Mouse (Mus musculus): Measurements from ENCODE around the gene Slc1a1.

DNA sequence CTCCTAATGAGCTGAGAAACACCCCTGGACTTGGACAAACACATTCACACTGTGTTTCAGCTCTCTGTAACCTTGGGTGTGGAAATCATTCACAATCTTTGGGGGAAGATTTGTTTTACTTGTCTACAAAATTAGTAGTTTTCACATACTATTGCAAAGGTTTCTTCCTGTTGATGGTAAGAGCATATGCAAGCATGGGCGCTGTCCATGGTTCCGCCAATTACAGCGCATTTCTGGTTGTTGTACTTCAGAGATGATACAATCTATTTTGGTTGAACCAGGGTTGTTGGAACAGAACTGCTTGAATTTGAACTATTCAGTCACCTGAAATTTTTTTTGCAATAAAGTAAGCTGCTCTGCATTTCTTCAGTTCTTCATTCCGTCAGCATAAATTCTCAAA is 16.6 kb upstream of the Slc1a1 start:
- no peak for TF ChIP-seq CTCF (IDR thresholded peaks at IDR 0.05; ENCODE audit: extremely low read depth, insufficient read length, insufficient replicate concordance, low read depth, low read length)
- no peak for TF ChIP-seq POLR2A (IDR thresholded peaks at IDR 0.05; ENCODE audit: low read depth, low read length)

All from small intestine, adult 2 months (tissue).